Mouse (Mus musculus): ENCODE measurements around the gene Xk.
"Not testable (repeated sequence)": the region's sequence is repeated elsewhere in the genome, so short reads cannot be mapped to it uniquely, and the experiment has no call there.

Xk gene

DNA sequence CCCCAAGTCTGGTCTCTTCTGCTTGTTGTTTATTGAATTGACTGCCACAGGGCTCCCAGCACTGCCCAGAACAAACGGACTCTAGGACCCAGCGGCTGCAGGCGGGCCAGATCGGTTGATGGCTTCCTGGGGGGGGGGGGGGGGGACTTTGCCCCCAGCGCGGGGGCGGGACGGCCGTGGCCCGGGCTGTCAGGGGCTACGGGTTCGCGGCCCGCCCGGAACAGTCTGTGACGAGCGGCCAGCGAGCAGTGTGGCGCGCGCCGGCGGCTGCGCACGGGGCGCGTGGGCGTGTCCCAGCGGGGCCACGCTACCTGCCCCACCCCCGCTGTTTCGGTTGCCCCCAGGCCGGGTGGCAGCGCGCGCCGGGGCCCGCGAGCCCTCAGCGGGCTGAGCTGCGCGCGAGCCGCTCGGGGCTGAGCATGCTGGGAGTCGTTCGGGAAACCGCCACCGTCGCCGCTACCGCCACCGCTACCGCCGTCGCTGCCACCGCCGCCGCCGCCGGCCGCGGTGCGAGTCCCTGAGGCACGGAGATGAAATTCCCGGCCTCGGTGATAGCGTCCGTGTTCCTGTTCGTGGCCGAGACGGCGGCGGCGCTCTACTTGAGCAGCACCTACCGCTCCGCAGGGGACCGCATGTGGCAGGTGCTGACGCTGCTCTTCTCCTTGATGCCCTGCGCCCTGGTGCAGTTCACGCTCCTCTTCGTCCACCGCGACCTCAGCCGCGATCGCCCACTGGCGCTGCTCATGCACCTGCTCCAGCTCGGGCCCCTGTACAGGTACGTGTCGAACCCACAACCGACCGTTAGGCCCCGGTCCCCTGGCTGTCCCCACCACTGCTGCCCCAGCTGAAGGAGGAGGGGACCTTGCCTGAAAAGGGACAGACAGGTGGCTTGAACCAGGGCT lies at the start of gene Xk:
Gene Xk, plus strand, starts transcription at position 297 of the 902 bp plus-strand sequence.
- DNase-seq (ENCODE audit: low read depth, low spot score), result no peak

DNA sequence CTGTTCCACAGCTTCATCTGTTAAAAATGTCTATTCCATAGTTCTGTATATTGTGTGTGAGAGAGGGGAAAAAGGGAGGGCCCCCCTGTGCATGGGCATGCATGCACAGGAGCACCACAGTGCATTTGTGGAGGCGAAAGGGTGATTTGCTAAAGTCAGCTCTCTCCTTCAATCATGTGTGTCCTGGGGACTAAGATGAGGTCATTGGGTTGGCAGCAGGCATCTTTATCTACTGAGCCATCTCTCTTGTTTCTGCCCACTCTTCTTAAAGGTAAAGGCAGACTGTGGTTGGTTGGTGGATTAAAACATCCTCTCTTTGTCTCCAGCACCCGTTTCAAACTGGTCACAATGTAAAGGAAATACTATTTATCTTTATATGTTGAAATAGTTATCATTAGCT lies 45.5 kb upstream of the Xk start:
- no peak for DNase-seq (ENCODE audit: low read depth, low spot score)

DNA sequence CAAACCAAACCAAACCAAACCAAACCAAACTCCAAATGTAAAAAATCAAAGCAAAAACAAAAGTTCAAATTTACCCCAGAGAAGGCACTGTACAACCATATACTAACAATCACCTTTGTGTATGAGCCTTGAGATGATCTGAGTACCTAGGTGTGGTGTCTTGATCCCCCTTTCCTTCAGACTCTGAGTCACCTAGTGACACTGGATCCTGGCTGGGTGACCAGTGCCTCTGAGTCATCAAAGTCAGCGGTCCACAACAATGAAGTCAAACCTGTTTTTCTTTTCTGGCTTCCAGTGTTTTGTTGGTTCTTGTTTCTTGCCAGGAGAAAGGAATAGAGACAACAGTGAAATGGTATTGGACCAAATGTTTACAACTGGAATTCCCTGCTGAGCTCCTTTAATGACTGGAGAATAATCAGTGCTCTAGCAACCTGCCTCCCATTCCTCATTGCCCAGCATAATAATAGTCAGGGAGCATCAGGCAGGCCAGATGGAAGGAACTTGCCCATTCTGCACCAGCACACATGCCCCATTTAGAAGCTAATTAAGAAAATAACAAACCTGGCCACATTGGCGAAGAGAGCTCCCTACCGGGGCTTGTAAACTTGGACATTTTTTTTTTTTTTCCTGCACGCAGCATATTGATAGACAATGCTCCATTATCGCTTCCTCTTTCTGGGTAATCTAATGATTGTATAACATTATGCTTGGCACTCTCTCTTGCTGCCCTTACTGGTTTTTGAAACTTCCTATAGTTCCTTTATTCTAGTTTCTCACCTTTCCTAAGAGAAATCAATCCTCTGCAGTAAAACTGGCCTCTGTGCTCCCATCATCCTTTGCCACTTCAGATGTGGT lies 31.6 kb upstream of the Xk start:
- no peak for DNase-seq (ENCODE audit: low read depth, low spot score)

DNA sequence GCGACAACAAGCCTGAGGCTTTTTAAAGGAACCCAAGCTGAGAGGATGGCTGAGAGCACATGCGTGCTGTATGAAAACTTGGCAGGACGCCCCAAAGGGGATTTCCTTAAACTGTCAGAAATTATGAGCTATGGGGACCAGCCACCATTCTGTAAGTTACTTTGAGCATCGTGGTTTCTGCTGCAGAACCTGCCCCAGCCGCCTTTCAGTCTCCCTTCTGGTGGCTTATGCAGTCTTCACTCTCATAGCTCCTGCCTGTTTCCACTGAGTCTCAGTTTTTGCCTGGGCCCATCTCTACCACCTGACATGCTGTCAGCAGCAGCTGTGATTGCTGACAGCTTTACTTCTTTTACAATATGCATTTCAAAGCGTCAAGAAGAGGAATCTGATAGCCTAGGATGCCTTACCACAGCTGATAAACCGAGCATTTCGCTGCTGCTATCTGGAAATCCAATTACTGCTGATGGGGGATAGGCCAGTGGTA lies 29.1 kb upstream of the Xk start:
- no peak for DNase-seq (ENCODE audit: low read depth, low spot score)

DNA sequence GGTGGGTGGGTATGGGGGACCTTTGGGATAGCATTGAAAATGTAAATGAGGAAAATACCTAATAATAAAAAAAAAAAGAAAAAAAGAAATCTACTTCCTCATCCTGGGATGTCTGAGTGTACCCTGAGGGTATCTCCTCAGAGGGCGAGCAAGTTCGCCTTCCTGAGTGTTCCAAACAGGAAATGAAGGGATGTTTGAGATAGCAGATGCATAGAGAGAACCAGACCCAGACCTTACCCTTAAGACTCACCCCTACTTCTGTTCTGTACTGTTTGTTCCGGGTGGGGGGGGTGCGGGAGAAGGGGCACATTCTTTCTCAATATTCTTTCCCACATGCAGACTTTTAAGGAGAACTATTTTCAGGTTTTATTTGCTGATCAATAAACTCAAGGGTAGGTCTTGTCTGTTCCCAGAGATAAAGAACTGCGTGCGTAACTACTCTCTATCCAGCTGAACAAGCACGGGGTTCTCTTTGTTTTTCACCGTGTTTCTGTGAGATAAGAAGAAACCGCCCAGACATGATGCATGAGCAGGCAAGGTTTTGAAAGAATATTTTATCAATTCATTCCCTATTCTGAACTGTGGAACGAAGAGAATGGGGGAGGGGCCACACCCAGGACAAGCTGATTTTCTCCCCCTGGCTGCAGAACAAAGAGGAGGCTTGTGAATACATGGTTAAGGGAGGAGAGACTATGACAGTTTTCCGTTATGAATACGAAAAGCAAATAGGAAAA lies 27.8 kb upstream of the Xk start:
- DNase-seq (ENCODE audit: low read depth, low spot score), result no peak

DNA sequence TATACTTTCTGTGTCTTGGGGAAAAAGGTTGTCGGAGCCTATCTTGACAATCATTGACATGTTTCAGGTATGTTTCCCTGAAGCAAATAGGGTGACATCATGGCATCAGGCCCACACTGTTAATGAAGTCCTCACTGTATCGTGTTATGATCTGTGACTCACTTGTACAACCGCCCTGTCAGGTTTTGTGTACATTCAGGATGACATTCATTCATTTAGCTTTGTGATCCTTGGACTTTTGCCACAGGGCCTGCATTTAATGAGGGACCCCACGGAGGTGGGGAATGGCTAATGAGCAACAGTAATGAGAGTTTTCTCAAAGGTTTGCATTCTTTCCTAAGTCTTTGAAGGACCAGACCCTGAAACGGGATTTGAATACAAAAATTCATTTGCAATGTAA lies 23.6 kb upstream of the Xk start:
- no peak for DNase-seq (ENCODE audit: low read depth, low spot score)

DNA sequence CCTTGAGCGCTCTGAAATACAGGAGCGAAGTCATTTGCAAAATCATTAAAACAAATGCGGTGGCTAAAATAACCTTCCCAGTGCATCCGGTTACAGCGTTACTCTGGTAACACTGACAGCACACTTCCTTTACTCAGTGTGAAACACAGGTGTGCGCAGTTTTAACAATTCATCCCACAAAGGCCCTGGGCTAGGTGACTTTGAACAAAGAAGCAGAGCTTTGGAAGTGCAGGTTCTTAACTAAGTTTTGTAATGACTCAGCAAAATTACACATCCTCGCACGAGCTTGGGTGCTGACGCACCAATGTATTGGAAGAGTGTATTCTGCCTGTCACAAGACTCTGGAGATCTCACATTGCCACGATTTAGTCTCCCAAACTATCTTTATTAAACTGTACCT lies 18.6 kb upstream of the Xk start:
- DNase-seq (ENCODE audit: low read depth, low spot score), result no peak

DNA sequence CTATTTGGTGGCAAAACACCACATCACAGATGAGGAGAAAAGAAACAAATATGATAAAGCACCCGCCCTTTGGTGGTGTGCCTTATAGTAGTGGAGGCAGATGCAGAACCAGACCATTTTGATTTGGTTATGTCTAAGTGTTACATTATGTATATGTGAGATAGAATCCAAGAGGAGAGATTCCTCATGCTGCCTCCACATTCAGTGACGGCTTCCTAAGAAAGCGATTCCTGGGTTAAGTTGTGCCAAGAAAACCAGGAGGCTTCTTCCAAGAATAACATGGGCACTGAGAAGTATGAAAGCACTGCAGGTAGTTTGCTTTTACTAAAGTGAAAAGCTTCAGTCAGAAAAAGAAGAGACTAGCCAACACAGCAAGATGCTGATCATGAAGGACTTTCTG lies 17.7 kb upstream of the Xk start:
- no peak for DNase-seq (ENCODE audit: low read depth, low spot score)

DNA sequence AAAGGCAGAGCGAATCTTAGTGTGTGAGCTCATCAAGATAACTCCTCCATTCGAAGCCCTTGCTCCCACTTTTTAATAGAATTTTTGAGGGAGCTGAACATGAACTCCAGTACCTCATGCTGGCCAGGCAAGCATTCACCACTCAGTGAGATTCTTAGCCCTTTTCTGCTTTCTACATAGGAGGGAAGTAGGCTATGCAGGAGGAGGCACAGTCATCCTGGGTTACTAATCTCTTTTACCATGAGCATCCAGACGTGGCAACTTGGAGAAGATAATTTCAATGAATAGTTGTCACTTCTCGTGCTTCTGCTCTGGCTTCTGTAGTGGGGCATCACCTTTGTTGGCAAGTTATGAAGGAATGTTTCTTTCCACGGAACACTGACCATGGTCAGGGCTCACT lies 15.8 kb upstream of the Xk start, which contains the start of gene Gm14862:
Gene Gm14862, minus strand, starts transcription at position 134 of the 400 bp plus-strand sequence.
- no peak for DNase-seq (ENCODE audit: low read depth, low spot score)

DNA sequence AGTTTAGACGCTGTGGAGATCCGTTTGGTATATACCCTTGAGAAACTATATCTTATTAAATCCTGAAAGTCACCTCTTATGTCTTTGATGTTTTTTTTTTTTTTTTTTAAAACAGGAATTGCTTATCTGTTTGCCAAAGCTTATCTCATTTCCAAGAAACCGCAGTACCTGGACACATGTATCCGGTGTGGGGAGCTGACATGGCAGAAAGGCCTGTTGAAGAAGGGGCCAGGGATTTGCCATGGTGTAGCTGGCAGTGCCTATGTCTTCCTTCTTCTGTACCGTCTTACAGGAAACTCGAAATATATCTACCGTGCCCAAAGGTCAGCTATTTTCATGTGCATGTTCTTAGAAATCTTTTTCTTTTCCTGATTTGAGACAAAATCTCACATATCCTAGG lies 14.7 kb upstream of the Xk start:
- DNase-seq (ENCODE audit: low read depth, low spot score), result no peak

DNA sequence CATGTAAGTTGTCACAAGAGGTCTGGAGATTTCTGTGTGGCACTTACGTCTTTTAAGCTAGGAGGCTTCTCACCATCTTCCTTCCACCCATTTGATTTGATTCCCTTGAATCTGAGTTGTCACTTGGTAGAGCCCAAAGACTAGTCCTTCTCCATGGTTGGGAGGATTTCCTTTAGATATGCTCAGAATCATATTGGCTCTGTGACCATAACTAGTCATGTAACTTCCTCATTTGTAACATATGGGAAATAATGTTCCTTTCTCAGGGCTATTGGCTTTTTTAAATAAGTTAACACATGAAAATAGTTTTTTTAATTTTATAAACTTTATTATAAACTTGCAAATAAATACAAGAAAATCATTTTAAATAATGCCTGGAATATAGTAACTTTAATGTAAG lies 13.3 kb upstream of the Xk start:
- DNase-seq (ENCODE audit: low read depth, low spot score), result no peak

DNA sequence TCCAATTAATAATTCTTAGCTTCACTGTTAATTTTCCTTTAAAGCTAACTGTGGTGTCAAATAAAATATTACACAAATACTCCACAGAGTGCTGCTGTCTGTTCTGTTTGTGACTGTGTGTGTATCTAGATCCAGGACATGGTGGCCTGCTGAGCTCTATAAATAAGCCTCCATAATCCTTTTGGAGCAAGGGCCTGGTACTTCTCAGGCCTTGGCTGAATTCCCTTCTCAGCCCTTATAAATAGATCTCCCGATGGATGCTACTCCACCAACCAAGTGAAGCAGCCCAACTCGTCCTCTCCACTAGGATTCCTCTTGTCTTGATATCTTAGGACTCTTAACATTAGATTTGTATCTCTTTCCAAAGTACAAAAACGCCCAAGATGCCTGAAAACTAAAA lies 1.4 kb upstream of the Xk start:
- DNase-seq (ENCODE audit: low read depth, low spot score), result no peak

DNA sequence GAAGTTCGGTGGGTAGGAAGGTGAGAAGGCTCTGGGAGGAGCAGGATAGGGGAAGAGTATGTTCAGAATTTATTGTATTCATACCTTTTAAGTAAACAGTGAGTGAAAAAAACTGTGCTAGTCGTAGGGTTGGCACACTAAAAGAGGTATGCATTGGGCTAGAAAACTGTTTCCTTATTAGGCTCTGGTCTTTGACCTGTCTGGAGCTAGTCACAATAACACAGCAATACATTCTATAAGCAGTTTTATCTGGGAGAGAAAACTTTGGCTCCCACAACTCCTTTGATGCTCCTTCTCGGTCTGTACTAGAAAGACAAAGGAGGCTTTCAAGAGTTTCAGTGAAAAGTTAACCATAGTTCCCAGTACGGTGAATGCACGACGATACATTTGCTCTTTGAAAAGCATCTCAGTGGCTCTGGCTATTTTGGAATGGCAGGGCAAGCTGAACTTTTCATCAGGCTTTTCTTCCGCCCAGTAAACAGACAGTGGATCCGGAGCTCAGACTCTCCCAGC lies 553 bp upstream of the Xk start:
- no peak for DNase-seq (ENCODE audit: low read depth, low spot score)

DNA sequence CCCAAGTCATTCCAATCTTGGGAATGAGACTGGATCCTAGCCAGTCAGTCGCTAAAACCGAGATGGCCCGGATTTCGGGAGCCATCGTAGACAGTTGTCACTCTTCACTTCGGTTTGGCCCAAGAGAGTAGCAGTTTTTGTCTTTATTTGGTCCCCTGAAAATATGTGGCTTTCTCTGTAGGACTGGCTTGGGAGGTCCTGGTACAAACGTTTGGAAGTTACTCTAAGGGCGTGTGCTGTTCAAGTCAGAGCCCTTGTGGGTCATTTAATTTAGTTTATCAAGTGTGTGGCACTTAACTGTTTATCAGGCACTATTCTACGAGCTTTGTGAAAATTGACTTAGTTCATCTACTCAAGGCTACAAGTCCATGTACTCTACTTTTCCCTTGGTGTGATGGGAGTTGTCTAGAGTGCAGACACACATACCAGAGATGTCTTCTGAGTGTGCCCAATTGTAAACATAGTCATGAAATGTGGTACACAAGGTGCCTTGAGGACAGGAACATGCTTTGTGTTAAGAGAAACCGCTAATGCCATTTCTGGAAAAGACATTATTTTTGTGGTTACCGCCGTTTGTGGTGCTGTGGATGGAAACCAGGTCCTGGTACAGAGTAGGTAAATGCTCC lies 934 bp downstream of the Xk start:
- DNase-seq (ENCODE audit: low read depth, low spot score), result no peak

DNA sequence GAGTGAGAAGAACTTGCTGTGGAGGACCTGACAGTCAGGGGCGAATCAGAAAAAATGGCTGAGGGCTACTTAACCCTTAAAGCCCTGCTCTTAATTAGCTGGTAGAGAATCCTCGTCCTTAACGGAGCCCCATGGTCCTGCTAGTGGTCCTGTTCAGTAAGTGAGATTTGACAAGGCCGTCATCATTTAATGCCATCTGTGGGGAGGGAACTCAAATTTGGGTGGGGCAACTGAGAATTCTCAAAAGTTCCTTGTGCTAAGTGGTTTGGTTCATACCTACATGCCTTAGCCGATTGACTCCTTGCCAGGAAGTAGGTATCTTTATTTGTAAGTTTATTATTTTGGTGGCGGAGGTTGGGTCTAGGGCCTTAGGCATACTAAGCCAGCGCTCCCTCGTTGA lies 1.8 kb downstream of the Xk start:
- DNase-seq (ENCODE audit: low read depth, low spot score), result no peak

DNA sequence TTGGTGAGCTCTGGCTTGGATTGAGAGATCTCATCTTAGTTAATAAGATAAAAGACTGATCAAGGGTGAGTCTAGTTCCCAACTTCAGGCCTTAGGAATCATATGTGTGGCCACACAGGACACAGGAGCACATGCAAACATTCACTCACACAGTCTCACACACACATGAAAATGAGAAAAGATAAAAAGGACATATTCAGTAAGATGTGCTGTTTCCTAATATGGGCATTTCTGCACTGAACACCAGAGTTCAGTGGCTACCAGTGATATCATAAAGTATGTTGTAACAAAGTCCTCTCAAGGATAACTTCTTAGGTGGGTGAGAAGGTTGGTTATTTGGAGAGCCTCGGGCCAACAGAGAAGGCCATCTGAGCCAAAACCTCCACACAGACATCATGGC lies 10.9 kb downstream of the Xk start, which contains the start of gene H2al1m:
Gene H2al1m, plus strand, starts transcription at position 301 of the 400 bp plus-strand sequence.
- not testable (repeated sequence) for DNase-seq (ENCODE audit: low read depth, low spot score)

DNA sequence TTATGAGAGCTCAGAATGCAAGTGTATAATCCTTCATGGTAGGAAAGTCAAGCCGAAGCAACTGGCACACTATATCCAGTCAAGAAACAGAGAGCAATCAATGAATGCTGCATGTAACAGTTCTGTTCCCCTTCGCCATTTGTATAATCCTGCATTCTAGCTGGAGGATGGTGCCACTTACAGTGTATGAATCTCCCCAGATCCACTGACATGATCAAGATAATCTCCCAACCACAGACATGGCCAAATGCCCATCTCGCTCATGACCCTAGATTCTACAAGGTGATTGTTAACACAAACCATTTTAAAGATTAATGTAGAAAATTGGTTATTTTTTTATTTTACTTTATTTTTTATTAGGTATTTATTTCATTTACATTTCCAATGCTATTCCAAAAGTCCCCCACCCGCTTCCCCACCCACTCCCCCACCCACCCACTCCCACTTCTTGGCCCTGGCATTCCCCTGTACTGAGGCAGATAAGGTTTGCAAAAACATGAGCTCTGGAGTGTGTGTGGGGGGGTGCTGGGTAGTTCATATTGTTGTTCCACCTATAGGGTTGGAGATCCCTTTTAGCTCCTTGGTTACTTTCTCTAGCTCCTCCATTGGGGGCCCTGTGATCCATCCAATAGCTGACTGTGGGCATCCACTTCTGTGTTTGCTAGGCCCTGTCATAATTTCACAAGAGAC lies 20.7 kb downstream of the Xk start:
- not testable (repeated sequence) for DNase-seq (ENCODE audit: low read depth, low spot score)

DNA sequence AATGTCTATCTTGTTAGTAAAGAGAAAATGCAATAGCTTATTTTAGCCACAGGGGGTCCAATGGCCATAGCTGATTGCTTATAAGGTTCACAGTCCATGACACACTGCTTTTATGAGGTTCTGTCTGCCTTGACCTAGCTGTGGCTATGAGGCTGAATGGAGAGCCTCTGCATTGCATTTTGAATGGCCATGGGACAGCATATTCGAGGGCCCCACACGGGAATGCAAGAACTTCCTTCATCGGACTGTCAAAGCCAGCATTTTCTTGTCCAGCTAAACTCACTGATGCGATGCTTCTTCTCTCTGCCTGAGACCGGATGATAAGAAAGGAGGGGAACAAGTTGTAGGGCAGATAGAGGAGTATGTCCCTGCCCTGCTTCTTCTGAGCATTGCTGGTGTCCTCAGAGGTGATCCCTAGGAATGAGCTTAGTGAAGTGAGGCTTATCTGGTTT lies 25.9 kb downstream of the Xk start:
- no peak for DNase-seq (ENCODE audit: low read depth, low spot score)

DNA sequence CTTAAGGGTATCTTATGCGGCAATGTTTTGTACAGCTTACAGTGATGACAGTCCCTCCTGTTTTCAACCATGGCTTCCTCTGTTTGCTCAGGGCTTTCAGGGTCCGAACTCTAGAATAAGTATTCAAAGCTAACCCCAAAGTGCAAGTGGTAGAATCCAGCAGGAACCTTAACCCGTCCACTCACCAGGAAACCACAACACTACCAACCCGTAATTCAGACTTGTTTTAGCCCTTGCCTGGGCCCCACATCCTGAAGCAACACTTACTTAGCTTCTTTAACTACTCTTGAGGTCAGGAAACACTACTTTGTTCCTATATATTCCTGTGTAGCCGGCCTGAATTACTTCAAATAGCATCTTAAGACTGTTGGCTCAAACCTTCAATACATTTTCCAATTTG lies 30.2 kb downstream of the Xk start:
- no peak for DNase-seq (ENCODE audit: low read depth, low spot score)

DNA sequence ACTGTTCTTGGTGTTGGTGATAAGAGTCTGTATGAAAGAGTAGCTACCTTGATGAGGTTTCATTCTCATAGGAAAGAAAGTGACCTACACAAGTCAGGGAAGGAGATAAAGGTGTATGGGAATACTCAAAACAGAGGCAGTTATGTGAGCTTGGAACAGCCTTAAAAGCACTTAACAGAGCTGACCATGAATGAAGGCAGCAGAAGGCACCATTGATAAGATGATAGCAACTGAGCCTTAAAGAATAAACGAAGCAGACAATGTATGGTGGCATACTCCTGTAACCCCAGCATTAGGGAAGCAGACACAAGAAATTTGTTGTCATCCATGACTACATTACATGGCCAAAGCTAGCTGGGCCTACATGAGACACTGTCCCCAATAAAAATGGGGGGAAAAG lies 30.9 kb downstream of the Xk start:
- no peak for DNase-seq (ENCODE audit: low read depth, low spot score)

All from retina, adult 2 months (tissue).